Mouse (Mus musculus) lung, embryonic 16.5 days (tissue): ENCODE data around the gene Map3k20. TPM values are rescaled to one million over a fixed set of nuclear protein-coding genes. Genes with fewer than 3 reads are reported as not detected.

ENCODE experiments used
- ATAC-seq: fragments of 200-750 bp; cut with Nextera tagmentation; 2 replicates; pipeline ENCODE4 v1.8.0; 2017; ENCODE audit warnings: low read depth, mild to moderate bottlenecking, moderate library complexity
- H3K27ac ChIP-seq: fragments of 300-500 bp; sonication (generic); 2 replicates; pipeline ENCODE4 v1.5.1; 2014; ENCODE audit warnings: mild to moderate bottlenecking, control low read depth, low read length
- H3K27me3 ChIP-seq: fragments of 300-500 bp; sonication (generic); 2 replicates; pipeline ENCODE4 v1.6.1; 2014; ENCODE audit warnings: low read depth, low read length, mixed read lengths; ENCODE audit not compliant: control insufficient read depth, insufficient read depth
- H3K36me3 ChIP-seq: fragments of 300-500 bp; sonication (generic); 2 replicates; pipeline ENCODE4 v1.6.1; 2014; ENCODE audit warnings: low read length; ENCODE audit not compliant: control insufficient read depth, insufficient read depth
- H3K4me1 ChIP-seq: fragments of 300-500 bp; sonication (generic); replicated peaks from 2 replicates; pipeline ENCODE4 v1.6.1; 2014; ENCODE audit warnings: low read length, mixed read lengths; ENCODE audit not compliant: control insufficient read depth, insufficient read depth
- H3K4me2 ChIP-seq: fragments of 300-500 bp; sonication (generic); 2 replicates; pipeline ENCODE4 v1.6.1; 2014; ENCODE audit warnings: low read depth, low read length, control low read depth
- H3K4me3 ChIP-seq: fragments of 300-500 bp; sonication (generic); 2 replicates; pipeline ENCODE4 v1.5.1; 2014; ENCODE audit warnings: mild to moderate bottlenecking, low read length, control low read depth
- H3K9ac ChIP-seq: fragments of 300-500 bp; sonication (generic); 2 replicates; pipeline ENCODE4 v1.6.1; 2014; ENCODE audit warnings: low read length, control low read depth
- H3K9me3 ChIP-seq: fragments of 300-500 bp; sonication (generic); 2 replicates; pipeline ENCODE4 v1.6.1; 2016; ENCODE audit warnings: low read length; ENCODE audit not compliant: control insufficient read depth
- WGBS: fragments of 180-500 bp; shearing (Covaris S2); extraction: QIAGEN DNeasy Blood & Tissue Kit; methylation state at CpG from one replicate; pipeline ENCODE4 v1.1.7; 2014; 5-methylcytosine and 5-hydroxymethylcytosine counted together
- polyA plus RNA-seq: library from polyadenylated mRNA; unstranded; fragments of >200 nt; fragmentation: Nextera tagmentation; extraction: Ambion mirVana; gene quantifications from 2 replicates; pipeline ENCODE4 v1.2.1, GENCODE M21; 2015

The Map3k20 gene
- polyA plus RNA-seq, 1 experiment from 2014 or later, result 31.6 TPM

GRCm38 (mm10) chr2:72356471-72356870 lies 71.0 kb downstream of the Map3k20 start:
- ATAC-seq, result no peak
- H3K9me3 ChIP-seq, result no peaks in the 10 kb centered on the region
- H3K27me3 ChIP-seq, result no peaks in the 10 kb centered on the region
- no peak overlapping the region for H3K27ac ChIP-seq
- H3K4me1 ChIP-seq, result 0 out of 2 replicates have a peak, but pooled peaks cover 2% of the 10 kb centered on the region
- 87% methylated on average over 10 of the region's 10 CpGs for WGBS
- H3K9ac ChIP-seq, result no peak overlapping the region
- H3K36me3 ChIP-seq, result no peaks in the 10 kb centered on the region
- no peak overlapping the region for H3K4me2 ChIP-seq
- no peak overlapping the region for H3K4me3 ChIP-seq

- 73% methylated on average over 3 of the region's 3 CpGs for WGBS
- Histone ChIP-seq H3K27ac (no peak overlapping the region), H3K9me3 (no peaks in the 10 kb centered on the region), H3K4me3 (no peak overlapping the region), H3K4me2 (no peak overlapping the region), H3K36me3 (no peaks in the 10 kb centered on the region), H3K9ac (no peak overlapping the region), H3K27me3 (no peaks in the 10 kb centered on the region), H3K4me1 (peaks cover 16% of the 10 kb centered on the region)
- ATAC-seq, result no peak; the same call in 1 of the 2 replicates
Observed at GRCm38 (mm10) chr2:72361572-72361971, 76.1 kb downstream of the Map3k20 start.

GRCm38 (mm10) chr2:72363449-72363848 lies 78.0 kb downstream of the Map3k20 start:
- Histone ChIP-seq H3K4me2 (no peak overlapping the region), H3K4me3 (no peak overlapping the region), H3K4me1 (peaks cover 18% of the 10 kb centered on the region), H3K27me3 (no peaks in the 10 kb centered on the region), H3K9ac (no peak overlapping the region), H3K27ac (no peak overlapping the region), H3K36me3 (no peaks in the 10 kb centered on the region), H3K9me3 (no peaks in the 10 kb centered on the region)
- 82% methylated on average over 1 of the region's 1 CpGs for WGBS
- ATAC-seq, result no peak

GRCm38 (mm10) chr2:72365930-72366329 lies 80.5 kb downstream of the Map3k20 start:
- 17% methylated on average over 7 of the region's 7 CpGs for WGBS
- Histone ChIP-seq H3K36me3 (no peaks in the 10 kb centered on the region), H3K27ac (peak overlapping the region; percentile 62), H3K4me1 (peaks cover 26% of the 10 kb centered on the region), H3K9me3 (no peaks in the 10 kb centered on the region), H3K9ac (no peak overlapping the region), H3K27me3 (no peaks in the 10 kb centered on the region), H3K4me2 (no peak overlapping the region), H3K4me3 (no peak overlapping the region)
- peak; percentile 91 for ATAC-seq

- Histone ChIP-seq H3K27me3 (no peaks in the 10 kb centered on the region), H3K9ac (no peak overlapping the region), H3K4me3 (no peak overlapping the region), H3K4me1 (peaks cover 26% of the 10 kb centered on the region), H3K9me3 (no peaks in the 10 kb centered on the region), H3K4me2 (no peak overlapping the region), H3K27ac (peak overlapping the region; percentile 62), H3K36me3 (0 out of 2 replicates have a peak, but pooled peaks cover 2% of the 10 kb centered on the region)
- WGBS, result 45% methylated on average over 5 of the region's 5 CpGs
- ATAC-seq, result peak; percentile 62
Observed at GRCm38 (mm10) chr2:72366503-72366902, 81.1 kb downstream of the Map3k20 start.

- Histone ChIP-seq H3K27ac (no peak overlapping the region), H3K4me2 (no peak overlapping the region), H3K4me1 (peaks cover 26% of the 10 kb centered on the region), H3K27me3 (no peaks in the 10 kb centered on the region), H3K9me3 (no peaks in the 10 kb centered on the region), H3K9ac (no peak overlapping the region), H3K36me3 (peaks cover 6% of the 10 kb centered on the region; the same call in 1 of the 2 replicates), H3K4me3 (no peak overlapping the region)
- ATAC-seq, result no peak
- WGBS, result 92% methylated on average over 5 of the region's 5 CpGs
Observed at GRCm38 (mm10) chr2:72367850-72368249, 82.4 kb downstream of the Map3k20 start.

- H3K36me3 ChIP-seq, result peaks cover 6% of the 10 kb centered on the region; the same call in 1 of the 2 replicates
- 5% methylated on average over 6 of the region's 6 CpGs for WGBS
- ATAC-seq, result peak; percentile 73
- no peak overlapping the region for H3K4me3 ChIP-seq
- no peak overlapping the region for H3K9ac ChIP-seq
- H3K27me3 ChIP-seq, result no peaks in the 10 kb centered on the region
- peak overlapping the region; percentile 93 for H3K27ac ChIP-seq
- peaks cover 26% of the 10 kb centered on the region for H3K4me1 ChIP-seq
- no peaks in the 10 kb centered on the region for H3K9me3 ChIP-seq
- peak overlapping the region; percentile 21; the same call in 1 of the 2 replicates for H3K4me2 ChIP-seq
Observed at GRCm38 (mm10) chr2:72369140-72369600, 83.7 kb downstream of the Map3k20 start.

- Histone ChIP-seq H3K4me2 (no peak overlapping the region), H3K9ac (no peak overlapping the region), H3K4me3 (no peak overlapping the region), H3K27ac (no peak overlapping the region), H3K27me3 (no peaks in the 10 kb centered on the region), H3K36me3 (peaks cover 6% of the 10 kb centered on the region; the same call in 1 of the 2 replicates), H3K9me3 (no peaks in the 10 kb centered on the region), H3K4me1 (peaks cover 17% of the 10 kb centered on the region)
- 74% methylated on average over 13 of the region's 13 CpGs for WGBS
- no peak for ATAC-seq
Observed at GRCm38 (mm10) chr2:72372136-72372535, 86.7 kb downstream of the Map3k20 start.

GRCm38 (mm10) chr2:72374076-72374475 lies 88.6 kb downstream of the Map3k20 start:
- no peak overlapping the region for H3K9ac ChIP-seq
- no peak for ATAC-seq
- no peak overlapping the region for H3K27ac ChIP-seq
- no peaks in the 10 kb centered on the region for H3K9me3 ChIP-seq
- no peaks in the 10 kb centered on the region for H3K27me3 ChIP-seq
- H3K36me3 ChIP-seq, result peaks cover 9% of the 10 kb centered on the region; the same call in 1 of the 2 replicates
- peaks cover 10% of the 10 kb centered on the region for H3K4me1 ChIP-seq
- H3K4me3 ChIP-seq, result no peak overlapping the region
- H3K4me2 ChIP-seq, result no peak overlapping the region
- WGBS, result 68% methylated on average over 3 of the region's 3 CpGs
